Mouse (Mus musculus) forebrain, embryonic 15.5 days (tissue): ENCODE data around the gene Faf2. TPM values are rescaled to one million over a fixed set of nuclear protein-coding genes. Genes with fewer than 3 reads are reported as not detected.

Experiments
- ATAC-seq: fragments of 200-750 bp; cut with Nextera tagmentation; replicated peaks from 2 replicates; pipeline ENCODE4 v1.8.0; 2017; ENCODE audit warnings: mild to moderate bottlenecking, moderate TSS enrichment, moderate library complexity
- H3K27ac ChIP-seq: fragments of 300-500 bp; sonication (generic); replicated peaks from 2 replicates; pipeline ENCODE4 v1.5.1; 2015; ENCODE audit warnings: mild to moderate bottlenecking, inconsistent platforms
- H3K27me3 ChIP-seq: fragments of 300-500 bp; sonication (generic); 2 replicates; pipeline ENCODE4 v1.6.1; 2015; ENCODE audit warnings: inconsistent platforms
- H3K36me3 ChIP-seq: fragments of 300-500 bp; sonication (generic); 2 replicates; pipeline ENCODE4 v1.6.1; 2015; ENCODE audit warnings: mild to moderate bottlenecking, inconsistent platforms
- H3K4me1 ChIP-seq: fragments of 300-500 bp; sonication (generic); 2 replicates; pipeline ENCODE4 v1.6.1; 2015; ENCODE audit warnings: inconsistent platforms
- H3K4me2 ChIP-seq: fragments of 300-500 bp; sonication (generic); replicated peaks from 2 replicates; pipeline ENCODE4 v1.6.1; 2015; ENCODE audit warnings: mild to moderate bottlenecking, inconsistent platforms
- H3K4me3 ChIP-seq: fragments of 300-500 bp; sonication (generic); 2 replicates; pipeline ENCODE4 v1.5.1; 2015; ENCODE audit warnings: mild to moderate bottlenecking, inconsistent platforms
- H3K9ac ChIP-seq: fragments of 300-500 bp; sonication (generic); replicated peaks from 2 replicates; pipeline ENCODE4 v1.6.1; 2015; ENCODE audit warnings: mild to moderate bottlenecking, inconsistent platforms
- H3K9me3 ChIP-seq: fragments of 300-500 bp; sonication (generic); 2 replicates; pipeline ENCODE4 v1.6.1; 2016; ENCODE audit warnings: inconsistent platforms
- WGBS: fragments of 180-500 bp; shearing (Covaris S2); methylation state at CpG from one replicate; pipeline ENCODE4 v1.1.7; 2015; ENCODE audit warnings: mixed read lengths; 5-methylcytosine and 5-hydroxymethylcytosine counted together
- polyA plus RNA-seq: library from polyadenylated mRNA; unstranded; fragments of >200 nt; fragmentation: Nextera tagmentation; extraction: Ambion mirVana; gene quantifications from 2 replicates; pipeline ENCODE4 v1.2.1, GENCODE M21; 2015

Faf2 gene
- polyA plus RNA-seq, 1 experiment from 2014 or later, result 64.9 TPM

GRCm38 (mm10) chr13:54589996-54590951, 31.3 kb upstream of the Faf2 start, which contains the start of the genes Nop16 and Higd2a:
Gene Nop16 (minus strand): TSS chr13:54590090.
Gene Higd2a (plus strand): TSS chr13:54590207.
- WGBS, result under 1% methylated on average over 51 of the region's 51 CpGs
- no peaks in the 10 kb centered on the region for H3K9me3 ChIP-seq
- H3K4me2 ChIP-seq, result peak within 1 kb of the TSS; percentile 82
- H3K9ac ChIP-seq, result peak within 1 kb of the TSS; percentile 92
- peak within 1 kb of the TSS; percentile 91 for H3K27ac ChIP-seq
- peak; percentile 98 for ATAC-seq
- no peaks in the 10 kb centered on the region for H3K27me3 ChIP-seq
- peaks cover 32% of the 10 kb centered on the region for H3K4me1 ChIP-seq
- H3K4me3 ChIP-seq, result peak within 1 kb of the TSS; percentile 96
- H3K36me3 ChIP-seq, result peaks cover 15% of the 10 kb centered on the region

- Histone ChIP-seq H3K27ac (no peak overlapping the region), H3K4me3 (peak overlapping the region; percentile 96; the same call in 1 of the 2 replicates), H3K9me3 (no peaks in the 10 kb centered on the region), H3K9ac (no peak overlapping the region), H3K4me2 (0 out of 2 replicates have a peak overlapping the region, but pooled peaks have one; percentile 82), H3K27me3 (no peaks in the 10 kb centered on the region), H3K4me1 (peaks cover 37% of the 10 kb centered on the region), H3K36me3 (peaks cover 5% of the 10 kb centered on the region)
- WGBS, result 93% methylated on average over 8 of the region's 8 CpGs
- no peak for ATAC-seq
Observed at GRCm38 (mm10) chr13:54591776-54592356, 29.7 kb upstream of the Faf2 start.

- no peak for ATAC-seq
- H3K27ac ChIP-seq, result no peak overlapping the region
- peaks cover 33% of the 10 kb centered on the region for H3K4me1 ChIP-seq
- WGBS, result 92% methylated on average over 11 of the region's 11 CpGs
- H3K4me2 ChIP-seq, result no peak overlapping the region
- no peaks in the 10 kb centered on the region for H3K27me3 ChIP-seq
- peaks cover 5% of the 10 kb centered on the region; the same call in 1 of the 2 replicates for H3K36me3 ChIP-seq
- no peaks in the 10 kb centered on the region for H3K9me3 ChIP-seq
- H3K9ac ChIP-seq, result no peak overlapping the region
- no peak overlapping the region for H3K4me3 ChIP-seq
Observed at GRCm38 (mm10) chr13:54593617-54594016, 28.0 kb upstream of the Faf2 start.

DNA sequence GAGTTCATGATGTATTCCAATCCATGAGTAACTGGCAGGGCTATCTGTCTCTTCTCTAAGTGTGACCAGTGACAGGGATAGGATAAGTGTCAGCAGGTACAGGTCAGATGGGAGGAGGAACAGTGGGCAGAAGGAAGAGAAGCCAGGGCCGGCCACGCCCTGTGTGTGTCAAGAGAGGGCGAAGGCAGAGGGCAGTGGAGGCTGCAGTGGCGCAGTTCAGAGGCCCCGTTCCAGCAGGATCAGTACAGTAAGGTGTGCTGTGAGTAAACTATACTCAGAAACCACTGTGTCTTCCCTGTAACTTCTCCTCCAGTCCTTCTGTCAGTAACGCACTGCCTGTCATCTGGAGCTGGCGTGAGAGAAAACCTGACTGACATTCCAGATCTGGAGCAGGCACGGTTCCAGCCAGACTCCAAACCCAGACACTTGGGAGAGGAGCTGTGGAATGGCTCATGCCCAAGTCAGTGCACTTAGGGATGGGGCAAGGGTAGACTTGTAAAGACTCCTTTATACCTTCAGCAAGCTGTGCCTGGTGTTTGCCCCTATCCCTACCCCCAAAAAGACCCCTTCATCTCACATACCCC, 25.4 kb upstream of the Faf2 start:
- WGBS, result 76% methylated on average over 8 of the region's 8 CpGs

GRCm38 (mm10) chr13:54596870-54597269, 24.7 kb upstream of the Faf2 start:
- 67% methylated on average over 5 of the region's 5 CpGs for WGBS

More for the DNA sequence above, 25.4 kb upstream of the Faf2 start:
- Histone ChIP-seq H3K4me3 (no peak overlapping the region), H3K4me1 (peaks cover 16% of the 10 kb centered on the region), H3K27ac (0 out of 2 replicates have a peak overlapping the region, but pooled peaks have one; percentile 19), H3K9me3 (no peaks in the 10 kb centered on the region), H3K9ac (0 out of 2 replicates have a peak overlapping the region, but pooled peaks have one; percentile 8), H3K27me3 (no peaks in the 10 kb centered on the region), H3K4me2 (no peak overlapping the region), H3K36me3 (peaks cover 13% of the 10 kb centered on the region; the same call in 1 of the 2 replicates)
- no peak for ATAC-seq

GRCm38 (mm10) chr13:54598622-54599143, 22.9 kb upstream of the Faf2 start:
- Histone ChIP-seq H3K27me3 (no peaks in the 10 kb centered on the region), H3K4me2 (no peak overlapping the region), H3K27ac (no peak overlapping the region), H3K9me3 (no peaks in the 10 kb centered on the region), H3K4me1 (peaks cover 5% of the 10 kb centered on the region), H3K9ac (no peak overlapping the region), H3K4me3 (no peak overlapping the region), H3K36me3 (peaks cover 11% of the 10 kb centered on the region; the same call in 1 of the 2 replicates)
- WGBS, result 87% methylated on average over 12 of the region's 12 CpGs
- no peak for ATAC-seq

More at GRCm38 (mm10) chr13:54596870-54597269, 24.7 kb upstream of the Faf2 start:
- H3K27me3 ChIP-seq, result no peaks in the 10 kb centered on the region
- no peak overlapping the region for H3K4me2 ChIP-seq
- peaks cover 13% of the 10 kb centered on the region; the same call in 1 of the 2 replicates for H3K36me3 ChIP-seq
- ATAC-seq, result no peak
- H3K9me3 ChIP-seq, result no peaks in the 10 kb centered on the region
- 0 out of 2 replicates have a peak overlapping the region, but pooled peaks have one; percentile 19 for H3K27ac ChIP-seq
- H3K4me3 ChIP-seq, result no peak overlapping the region
- peaks cover 9% of the 10 kb centered on the region for H3K4me1 ChIP-seq
- H3K9ac ChIP-seq, result no peak overlapping the region

- no peaks in the 10 kb centered on the region for H3K27me3 ChIP-seq
- no peaks in the 10 kb centered on the region for H3K4me1 ChIP-seq
- H3K9ac ChIP-seq, result no peak overlapping the region
- H3K36me3 ChIP-seq, result peaks cover 14% of the 10 kb centered on the region; the same call in 1 of the 2 replicates
- H3K4me3 ChIP-seq, result no peak overlapping the region
- 65% methylated on average over 3 of the region's 3 CpGs for WGBS
- no peak overlapping the region for H3K4me2 ChIP-seq
- H3K9me3 ChIP-seq, result no peaks in the 10 kb centered on the region
- no peak for ATAC-seq
- no peak overlapping the region for H3K27ac ChIP-seq
Observed at GRCm38 (mm10) chr13:54602639-54603111, 18.9 kb upstream of the Faf2 start.

DNA sequence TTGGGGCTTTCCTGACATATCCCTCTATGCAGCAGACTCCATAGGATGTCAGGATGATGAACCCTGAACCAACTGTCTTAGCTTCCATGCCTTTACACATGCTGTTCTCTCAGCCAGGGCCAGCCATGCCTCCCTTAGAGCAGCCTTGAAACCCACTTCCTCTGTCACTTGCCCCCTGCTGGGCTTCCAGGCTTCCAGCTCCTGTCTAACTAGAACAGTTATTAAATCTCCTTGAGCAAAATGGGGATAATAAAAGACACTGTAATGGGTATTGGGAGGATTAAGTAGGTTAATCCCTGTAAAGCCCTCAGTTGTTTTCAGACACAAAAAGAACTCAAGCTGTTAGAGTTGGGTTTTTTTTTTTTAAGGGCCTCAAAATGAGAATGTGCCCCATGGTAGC, 18.1 kb upstream of the Faf2 start:
- Histone ChIP-seq H3K4me3 (no peak overlapping the region), H3K9me3 (no peaks in the 10 kb centered on the region), H3K27ac (no peak overlapping the region), H3K4me2 (no peak overlapping the region), H3K36me3 (peaks cover 12% of the 10 kb centered on the region; the same call in 1 of the 2 replicates), H3K4me1 (peaks cover 5% of the 10 kb centered on the region; the same call in 1 of the 2 replicates), H3K27me3 (no peaks in the 10 kb centered on the region), H3K9ac (no peak overlapping the region)
- no peak for ATAC-seq

- no peak overlapping the region for H3K9ac ChIP-seq
- H3K4me3 ChIP-seq, result no peak overlapping the region
- no peak overlapping the region for H3K27ac ChIP-seq
- H3K4me2 ChIP-seq, result no peak overlapping the region
- no peaks in the 10 kb centered on the region for H3K27me3 ChIP-seq
- peaks cover 12% of the 10 kb centered on the region for H3K4me1 ChIP-seq
- peaks cover 10% of the 10 kb centered on the region; the same call in 1 of the 2 replicates for H3K36me3 ChIP-seq
- ATAC-seq, result no peak
- WGBS, result 36% methylated on average over 4 of the region's 4 CpGs
- no peaks in the 10 kb centered on the region for H3K9me3 ChIP-seq
Observed at GRCm38 (mm10) chr13:54604221-54604620, 17.4 kb upstream of the Faf2 start.

- H3K27ac ChIP-seq, result no peak overlapping the region
- H3K4me2 ChIP-seq, result no peak overlapping the region
- peaks cover 19% of the 10 kb centered on the region for H3K4me1 ChIP-seq
- no peaks in the 10 kb centered on the region for H3K27me3 ChIP-seq
- WGBS, result 85% methylated on average over 5 of the region's 5 CpGs
- no peaks in the 10 kb centered on the region for H3K9me3 ChIP-seq
- H3K36me3 ChIP-seq, result peaks cover 4% of the 10 kb centered on the region; the same call in 1 of the 2 replicates
- no peak overlapping the region for H3K4me3 ChIP-seq
- H3K9ac ChIP-seq, result no peak overlapping the region
- ATAC-seq, result no peak
Observed at GRCm38 (mm10) chr13:54605426-54605825, 16.2 kb upstream of the Faf2 start.

DNA sequence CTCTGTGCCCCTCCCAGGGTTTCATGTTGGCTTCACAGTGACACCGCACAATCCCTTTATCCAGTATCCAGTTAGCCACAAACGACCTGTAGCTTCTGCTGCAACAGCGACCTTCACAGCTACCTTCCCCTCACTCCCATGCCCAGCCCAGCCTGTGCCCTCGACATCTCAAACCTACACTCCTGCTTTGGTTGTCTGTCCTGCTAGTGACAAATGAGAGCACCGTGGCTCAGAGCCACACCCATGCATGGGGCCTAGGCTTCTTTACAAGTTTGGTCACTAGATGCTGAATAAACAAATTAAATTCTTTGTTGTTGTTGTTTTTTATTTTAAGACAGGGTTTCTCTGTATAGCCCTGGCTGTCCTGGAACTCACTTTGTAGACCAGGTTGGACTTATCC, 14.4 kb upstream of the Faf2 start:
- Histone ChIP-seq H3K4me2 (no peak overlapping the region), H3K27me3 (no peaks in the 10 kb centered on the region), H3K36me3 (peaks cover 4% of the 10 kb centered on the region; the same call in 1 of the 2 replicates), H3K4me3 (no peak overlapping the region), H3K27ac (no peak overlapping the region), H3K4me1 (peaks cover 30% of the 10 kb centered on the region), H3K9ac (no peak overlapping the region), H3K9me3 (no peaks in the 10 kb centered on the region)
- 68% methylated on average over 5 of the region's 5 CpGs for WGBS
- no peak for ATAC-seq
